Mouse (Mus musculus) central nervous system, embryonic 11.5 days (tissue): Measurements from ENCODE around the gene Chpf. TPM values are rescaled to one million over a fixed set of nuclear protein-coding genes. Genes with fewer than 3 reads are reported as not detected.

Experiments used
- polyA plus RNA-seq: library from polyadenylated mRNA; depleted of rRNA; stranded (reverse); fragments of >200 nt; gene quantifications from 2 replicates; pipeline ENCODE4 v1.2.3, GENCODE M21; 2012; rRNA removed

Gene Chpf
- polyA plus RNA-seq: 29.6 and 30.3 TPM in 2 replicates

GRCm38 (mm10) chr1:75478916-75479634 is at the start of gene Chpf, which contains the start of gene Tmem198:
Gene Chpf, minus strand, starts transcription at chr1:75479307.
Gene Tmem198, plus strand, starts transcription at chr1:75479532.

DNA sequence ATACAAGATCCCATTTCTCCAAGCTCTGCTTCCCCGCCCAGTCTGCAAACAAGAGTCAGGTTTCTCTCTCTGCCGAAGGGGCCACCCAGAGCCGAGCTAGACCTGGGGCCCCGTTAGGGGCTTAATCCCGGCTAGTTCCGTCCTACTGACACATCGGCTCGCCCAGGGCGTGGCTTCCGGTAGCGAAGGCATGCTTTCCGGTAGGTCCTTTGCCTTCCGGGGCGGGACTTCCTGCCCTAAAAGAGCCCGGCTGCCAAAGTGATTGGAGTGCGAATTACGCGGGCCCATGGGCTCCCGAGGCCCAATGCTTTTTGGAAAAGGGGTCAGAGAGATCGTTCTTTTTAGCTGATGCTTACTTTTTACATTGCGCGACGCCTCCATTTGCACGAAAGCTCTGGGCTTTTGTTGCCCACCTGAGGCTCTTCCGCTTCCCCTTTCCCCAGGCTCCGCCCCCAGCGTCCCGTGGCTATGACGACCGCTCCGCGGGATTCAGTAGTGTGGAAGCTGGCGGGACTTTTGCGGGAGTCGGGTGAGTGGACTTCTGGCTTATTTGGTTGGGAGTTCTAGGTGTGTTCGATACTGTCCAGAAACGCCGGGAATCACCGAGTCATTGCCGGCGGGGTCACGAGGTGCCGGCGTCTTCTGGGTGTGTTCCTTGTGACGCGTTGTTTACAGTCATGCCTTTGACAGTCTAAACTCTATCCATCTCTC is 42.4 kb upstream of the Chpf start, which contains the start of gene Stk11ip:
Gene Stk11ip (plus strand): TSS at position 209 of the 711 bp plus-strand sequence.

DNA sequence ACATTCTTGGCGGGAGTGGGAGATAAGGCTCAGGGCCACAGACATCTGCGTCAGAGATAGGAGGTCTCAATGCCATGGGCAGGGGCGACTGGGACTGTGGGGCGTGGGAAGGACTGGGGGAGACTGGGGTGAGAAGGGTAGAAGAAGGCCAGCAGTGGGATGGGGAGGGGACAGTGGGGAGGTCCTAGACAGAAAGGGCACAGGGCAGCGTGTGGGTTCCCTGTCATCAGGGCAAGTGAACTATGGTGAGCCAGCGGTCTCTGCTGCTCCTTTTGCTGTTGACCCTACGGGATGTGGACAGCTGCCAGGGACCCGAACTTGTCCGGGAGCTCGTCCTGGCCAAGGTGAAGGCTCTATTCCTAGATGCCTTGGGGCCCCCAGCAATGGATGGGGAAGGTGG is 27.9 kb upstream of the Chpf start, which contains the start of gene Inha:
Gene Inha (plus strand): TSS at position 72 of the 400 bp plus-strand sequence.

DNA sequence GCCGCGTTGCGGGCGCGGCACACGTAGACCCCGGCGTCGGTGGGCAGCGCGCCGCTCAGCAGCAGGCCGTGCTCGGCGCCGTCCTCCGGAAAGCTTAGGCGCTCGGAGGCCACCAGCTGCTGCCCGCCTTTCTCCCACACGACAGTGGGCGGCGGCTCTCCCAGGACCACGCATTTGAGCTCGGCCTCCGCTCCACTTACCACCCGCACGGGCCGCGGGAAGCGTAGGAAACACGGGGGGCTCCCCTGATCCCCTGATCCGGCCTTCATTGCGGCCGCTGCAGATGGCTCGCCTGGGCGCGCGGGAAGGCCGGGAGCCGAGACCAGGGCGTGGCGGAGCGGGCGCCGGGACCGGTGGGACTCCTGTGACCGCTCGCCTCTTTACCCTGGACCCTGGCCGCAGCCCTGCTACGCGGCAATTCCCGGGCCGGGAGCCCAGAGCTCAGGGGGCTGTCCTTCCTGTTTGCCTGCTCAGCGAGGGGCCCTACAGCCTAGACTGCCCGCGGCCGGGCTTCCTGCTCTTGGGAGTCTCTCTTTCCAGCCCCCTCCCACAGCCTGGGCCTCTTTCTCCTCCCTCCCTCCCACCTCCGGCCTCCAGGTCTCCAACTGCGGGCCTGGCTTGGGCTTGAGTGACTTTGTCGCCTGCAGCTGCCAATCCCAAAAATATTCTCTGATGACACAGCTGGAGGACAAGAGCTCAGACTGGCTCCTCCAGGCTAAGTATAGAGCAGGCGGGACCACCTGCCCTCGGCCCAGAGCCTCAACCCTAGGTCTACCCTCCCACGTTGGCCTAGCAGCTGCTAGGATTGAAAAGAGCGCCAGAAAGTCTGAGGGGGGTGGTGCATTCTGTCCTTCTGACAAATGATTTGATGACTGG is 27.1 kb upstream of the Chpf start, which contains the start of gene Obsl1:
Gene Obsl1 (minus strand): TSS at position 497 of the 876 bp plus-strand sequence.

DNA sequence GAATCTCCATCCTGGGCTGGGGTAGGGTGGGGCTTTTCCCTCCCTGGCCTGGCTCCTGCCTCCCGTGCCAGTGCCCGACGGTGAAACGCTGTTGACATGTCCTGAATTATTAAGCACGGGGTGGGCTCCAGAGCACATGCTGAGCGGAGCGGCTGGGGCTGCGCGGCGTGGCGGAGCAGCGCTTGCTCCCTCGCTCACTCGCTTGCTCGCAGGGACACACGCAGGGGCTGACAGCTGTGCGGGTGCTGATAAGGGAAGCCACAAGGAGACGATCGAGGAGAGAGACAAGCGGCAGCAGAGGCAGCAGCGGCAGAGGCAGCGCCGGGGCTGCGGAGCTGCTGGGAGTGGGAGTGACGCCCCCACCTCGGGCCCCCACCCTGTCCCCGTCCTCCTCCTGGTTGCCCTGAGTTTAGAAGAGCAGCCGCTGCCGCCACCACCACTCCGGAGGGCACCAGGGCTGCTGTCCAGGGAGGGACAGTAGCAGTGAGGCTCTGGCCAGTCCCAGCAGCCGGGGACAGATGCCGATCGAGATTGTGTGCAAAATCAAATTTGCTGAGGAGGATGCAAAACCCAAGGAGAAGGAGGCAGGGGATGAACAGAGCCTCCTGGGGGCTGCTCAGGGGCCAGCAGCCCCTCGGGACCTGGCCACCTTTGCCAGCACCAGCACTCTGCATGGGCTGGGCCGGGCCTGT is 28.6 kb downstream of the Chpf start, which contains the start of gene Asic4:
Gene Asic4 (plus strand): TSS at position 123 of the 692 bp plus-strand sequence.

GRCm38 (mm10) chr1:75435475-75436328 is 43.4 kb downstream of the Chpf start, which contains the start of gene Gmppa:
Gene Gmppa, plus strand, starts transcription at chr1:75435930.

Other genes with a start within 250 kb of the Chpf start
- not detected in 2 replicates for gene A630095N17Rik, start 247.2 kb downstream of the Chpf start, polyA plus RNA-seq
- gene Dnajb2, start 242.9 kb downstream of the Chpf start, polyA plus RNA-seq: 32.0 and 36.4 TPM in 2 replicates
- gene Ptprn, start 214.8 kb downstream of the Chpf start, polyA plus RNA-seq: 11.9 and 13.4 TPM in 2 replicates
- 9.7 and 17.3 TPM in 2 replicates for gene Resp18, start 200.9 kb downstream of the Chpf start, polyA plus RNA-seq
- gene Dnpep, start 161.3 kb downstream of the Chpf start, polyA plus RNA-seq: 102 and 138 TPM in 2 replicates
- gene Des, start 119.0 kb downstream of the Chpf start, polyA plus RNA-seq: 5.1 and 15.4 TPM in 2 replicates
- 40.6 and 51.1 TPM in 2 replicates for gene Speg, start 104.0 kb downstream of the Chpf start, polyA plus RNA-seq
- gene Gmppa, start 43.4 kb downstream of the Chpf start, polyA plus RNA-seq: 50.2 and 71.7 TPM in 2 replicates
- gene Asic4, start 28.9 kb downstream of the Chpf start, polyA plus RNA-seq: 12.8 and 13.3 TPM in 2 replicates
- 9.1 and 16.2 TPM in 2 replicates for gene Tmem198, start 225 bp upstream of the Chpf start, polyA plus RNA-seq
- 96.8 and 109 TPM in 2 replicates for gene Obsl1, start 27.1 kb upstream of the Chpf start, polyA plus RNA-seq
- gene Inha, start 27.8 kb upstream of the Chpf start, polyA plus RNA-seq: 19.5 and 20.7 TPM in 2 replicates
- 32.0 and 34.6 TPM in 2 replicates for gene Stk11ip, start 42.2 kb upstream of the Chpf start, polyA plus RNA-seq
- 47.3 and 55.0 TPM in 2 replicates for gene Slc4a3, start 67.0 kb upstream of the Chpf start, polyA plus RNA-seq